Mouse (Mus musculus) heart, embryonic 15.5 days (tissue): ENCODE measurements around the gene Bola3. TPM values are rescaled to one million over a fixed set of nuclear protein-coding genes. Genes with fewer than 3 reads are reported as not detected.

Experiments
- ATAC-seq: fragments of 200-750 bp; cut with Nextera tagmentation; replicated peaks from 2 replicates; pipeline ENCODE4 v1.8.0; 2017; ENCODE audit warnings: low read depth, moderate TSS enrichment; ENCODE audit not compliant: insufficient number of reproducible peaks, insufficient read depth, low FRiP score
- H3K27ac ChIP-seq: fragments of 300-500 bp; sonication (generic); 2 replicates; pipeline ENCODE4 v1.5.1; 2015; ENCODE audit warnings: mild to moderate bottlenecking, inconsistent platforms
- H3K27me3 ChIP-seq: fragments of 300-500 bp; sonication (generic); 2 replicates; pipeline ENCODE4 v1.6.1; 2015; ENCODE audit warnings: inconsistent platforms
- H3K36me3 ChIP-seq: fragments of 300-500 bp; sonication (generic); 2 replicates; pipeline ENCODE4 v1.6.1; 2015; ENCODE audit warnings: mild to moderate bottlenecking, inconsistent platforms
- H3K4me1 ChIP-seq: fragments of 300-500 bp; sonication (generic); replicated peaks from 2 replicates; pipeline ENCODE4 v1.6.1; 2015; ENCODE audit warnings: inconsistent platforms
- H3K4me2 ChIP-seq: fragments of 300-500 bp; sonication (generic); 2 replicates; pipeline ENCODE4 v1.6.1; 2015; ENCODE audit warnings: inconsistent platforms, mild to moderate bottlenecking, moderate library complexity
- H3K4me3 ChIP-seq: fragments of 300-500 bp; sonication (generic); 2 replicates; pipeline ENCODE4 v1.5.1; 2015; ENCODE audit warnings: mild to moderate bottlenecking, inconsistent platforms
- H3K9ac ChIP-seq: fragments of 300-500 bp; sonication (generic); 2 replicates; pipeline ENCODE4 v1.6.1; 2015; ENCODE audit warnings: mild to moderate bottlenecking, inconsistent platforms
- H3K9me3 ChIP-seq: fragments of 300-500 bp; sonication (generic); replicated peaks from 2 replicates; pipeline ENCODE4 v1.6.1; 2016; ENCODE audit warnings: inconsistent platforms
- WGBS: fragments of 180-500 bp; shearing (Covaris S2); methylation state at CpG from one replicate; pipeline ENCODE4 v1.1.7; 2015; ENCODE audit warnings: mixed read lengths; 5-methylcytosine and 5-hydroxymethylcytosine counted together
- polyA plus RNA-seq: library from polyadenylated mRNA; unstranded; fragments of >200 nt; fragmentation: Nextera tagmentation; extraction: Ambion mirVana; gene quantifications from 2 replicates; pipeline ENCODE4 v1.2.1, GENCODE M21; 2015

Gene Bola3
- polyA plus RNA-seq, 1 experiment from 2014 or later: 294 TPM

GRCm38 (mm10) chr6:83370316-83370965 lies 21.5 kb downstream of the Bola3 start:
- H3K4me3 ChIP-seq: no peak overlapping the region
- 88% methylated on average over 21 of the region's 21 CpGs for WGBS
- no peak overlapping the region for H3K27ac ChIP-seq
- peaks cover 93% of the 10 kb centered on the region for H3K36me3 ChIP-seq
- no peaks in the 10 kb centered on the region; the same call in 1 of the 2 replicates for H3K4me1 ChIP-seq
- H3K27me3 ChIP-seq: no peaks in the 10 kb centered on the region
- no peak overlapping the region for H3K9ac ChIP-seq
- H3K9me3 ChIP-seq: no peaks in the 10 kb centered on the region
- H3K4me2 ChIP-seq: no peak overlapping the region
- ATAC-seq: no peak

- 83% methylated on average over 3 of the region's 3 CpGs for WGBS
- H3K27ac ChIP-seq: no peak overlapping the region
- H3K27me3 ChIP-seq: no peaks in the 10 kb centered on the region
- H3K9ac ChIP-seq: no peak overlapping the region
- ATAC-seq: no peak
- no peaks in the 10 kb centered on the region for H3K9me3 ChIP-seq
- H3K4me1 ChIP-seq: no peaks in the 10 kb centered on the region; the same call in 1 of the 2 replicates
- no peak overlapping the region for H3K4me3 ChIP-seq
- no peak overlapping the region for H3K4me2 ChIP-seq
- peaks cover 95% of the 10 kb centered on the region for H3K36me3 ChIP-seq
Observed at GRCm38 (mm10) chr6:83371350-83371749, 22.4 kb downstream of the Bola3 start.

GRCm38 (mm10) chr6:83373704-83374300 lies 24.9 kb downstream of the Bola3 start:
- no peaks in the 10 kb centered on the region; the same call in 1 of the 2 replicates for H3K4me1 ChIP-seq
- H3K4me3 ChIP-seq: no peak overlapping the region
- peaks cover 98% of the 10 kb centered on the region for H3K36me3 ChIP-seq
- no peak for ATAC-seq
- H3K4me2 ChIP-seq: no peak overlapping the region
- H3K27ac ChIP-seq: 0 out of 2 replicates have a peak overlapping the region, but pooled peaks have one; percentile 1
- H3K9ac ChIP-seq: no peak overlapping the region
- H3K27me3 ChIP-seq: no peaks in the 10 kb centered on the region
- no peaks in the 10 kb centered on the region for H3K9me3 ChIP-seq
- 74% methylated on average over 9 of the region's 9 CpGs for WGBS

GRCm38 (mm10) chr6:83381510-83382491 lies 32.9 kb downstream of the Bola3 start:
- ATAC-seq: peak; percentile 69
- WGBS: 53% methylated on average over 10 of the region's 10 CpGs

GRCm38 (mm10) chr6:83385569-83386090 lies 36.7 kb downstream of the Bola3 start:
- no peak overlapping the region for H3K4me2 ChIP-seq
- H3K27ac ChIP-seq: no peak overlapping the region
- peaks cover 25% of the 10 kb centered on the region for H3K36me3 ChIP-seq
- H3K4me3 ChIP-seq: no peak overlapping the region
- no peaks in the 10 kb centered on the region for H3K9me3 ChIP-seq
- whole genome bisulfite sequencing: 90% methylated on average over 9 of the region's 9 CpGs
- no peaks in the 10 kb centered on the region for H3K27me3 ChIP-seq
- no peak overlapping the region for H3K9ac ChIP-seq
- ATAC-seq: no peak
- peaks cover 5% of the 10 kb centered on the region; the same call in 1 of the 2 replicates for H3K4me1 ChIP-seq

More at GRCm38 (mm10) chr6:83381510-83382491, 32.9 kb downstream of the Bola3 start:
- Histone ChIP-seq H3K9ac (no peak overlapping the region), H3K4me2 (no peak overlapping the region), H3K27ac (peak overlapping the region; percentile 27; the same call in 1 of the 2 replicates), H3K9me3 (no peaks in the 10 kb centered on the region), H3K27me3 (no peaks in the 10 kb centered on the region), H3K4me3 (no peak overlapping the region), H3K4me1 (peaks cover 5% of the 10 kb centered on the region; the same call in 1 of the 2 replicates), H3K36me3 (peaks cover 59% of the 10 kb centered on the region)

GRCm38 (mm10) chr6:83392166-83392780 lies 43.3 kb downstream of the Bola3 start:
- WGBS: 71% methylated on average over 8 of the region's 8 CpGs

GRCm38 (mm10) chr6:83394122-83394521 lies 45.2 kb downstream of the Bola3 start:
- Histone ChIP-seq H3K4me1 (peaks cover 7% of the 10 kb centered on the region), H3K27ac (no peak overlapping the region), H3K4me3 (no peak overlapping the region), H3K36me3 (peaks cover 33% of the 10 kb centered on the region), H3K27me3 (no peaks in the 10 kb centered on the region), H3K4me2 (no peak overlapping the region), H3K9ac (no peak overlapping the region), H3K9me3 (no peaks in the 10 kb centered on the region)
- ATAC-seq: no peak
- WGBS: 90% methylated on average over 4 of the region's 4 CpGs

More at GRCm38 (mm10) chr6:83392166-83392780, 43.3 kb downstream of the Bola3 start:
- H3K4me3 ChIP-seq: no peak overlapping the region
- H3K27ac ChIP-seq: peak overlapping the region; percentile 14; the same call in 1 of the 2 replicates
- no peak overlapping the region for H3K4me2 ChIP-seq
- ATAC-seq: no peak
- no peak overlapping the region for H3K9ac ChIP-seq
- H3K27me3 ChIP-seq: no peaks in the 10 kb centered on the region
- peaks cover 7% of the 10 kb centered on the region for H3K4me1 ChIP-seq
- H3K36me3 ChIP-seq: peaks cover 25% of the 10 kb centered on the region
- no peaks in the 10 kb centered on the region for H3K9me3 ChIP-seq

GRCm38 (mm10) chr6:83395544-83396229 lies 46.7 kb downstream of the Bola3 start:
- H3K27ac ChIP-seq: no peak overlapping the region
- no peak overlapping the region for H3K4me2 ChIP-seq
- peaks cover 7% of the 10 kb centered on the region for H3K4me1 ChIP-seq
- H3K27me3 ChIP-seq: no peaks in the 10 kb centered on the region
- 90% methylated on average over 15 of the region's 15 CpGs for WGBS
- H3K36me3 ChIP-seq: peaks cover 33% of the 10 kb centered on the region
- H3K9me3 ChIP-seq: no peaks in the 10 kb centered on the region
- no peak for ATAC-seq
- no peak overlapping the region for H3K4me3 ChIP-seq
- no peak overlapping the region for H3K9ac ChIP-seq

GRCm38 (mm10) chr6:83396711-83397110 lies 47.8 kb downstream of the Bola3 start:
- H3K9ac ChIP-seq: no peak overlapping the region
- peaks cover 42% of the 10 kb centered on the region for H3K36me3 ChIP-seq
- no peaks in the 10 kb centered on the region for H3K9me3 ChIP-seq
- no peaks in the 10 kb centered on the region for H3K27me3 ChIP-seq
- peaks cover 7% of the 10 kb centered on the region for H3K4me1 ChIP-seq
- no peak overlapping the region for H3K27ac ChIP-seq
- 79% methylated on average over 2 of the region's 2 CpGs for WGBS
- H3K4me3 ChIP-seq: no peak overlapping the region
- no peak for ATAC-seq
- H3K4me2 ChIP-seq: no peak overlapping the region

GRCm38 (mm10) chr6:83397728-83398127 lies 48.8 kb downstream of the Bola3 start:
- no peaks in the 10 kb centered on the region; the same call in none of the 2 replicates for H3K4me1 ChIP-seq
- no peaks in the 10 kb centered on the region for H3K27me3 ChIP-seq
- H3K36me3 ChIP-seq: peaks cover 49% of the 10 kb centered on the region
- no peak for ATAC-seq
- H3K4me2 ChIP-seq: no peak overlapping the region
- no peaks in the 10 kb centered on the region for H3K9me3 ChIP-seq
- no peak overlapping the region for H3K4me3 ChIP-seq
- no peak overlapping the region for H3K27ac ChIP-seq
- H3K9ac ChIP-seq: no peak overlapping the region
- WGBS: 79% methylated on average over 8 of the region's 8 CpGs
